Mouse (Mus musculus): ENCODE measurements at regions not wholly inside any gene's neighbourhood (a gene's known extent, or its start where the extent isn't known, plus 50 kb on each side); places are given as distances from the start of the nearest gene placed in this dataset.

- Histone ChIP-seq H3K9ac (ENCODE audit: low read length) (no peak overlapping the region), H3K4me1 (ENCODE audit: control insufficient read depth in 2 of 2, insufficient read depth in 2 of 2, low read length in 2 of 2) (no peaks in the 10 kb centered on the region), H3K4me3 (ENCODE audit: control insufficient read depth in 1 of 2, insufficient read depth in 1 of 2, low read depth in 1 of 2, low read length in 2 of 2) (no peak overlapping the region), H3K27me3 (ENCODE audit: control insufficient read depth, insufficient read depth, low read length) (no peaks in the 10 kb centered on the region), H3K9me3 (ENCODE audit: control insufficient read depth, low read length) (no peaks in the 10 kb centered on the region), H3K36me3 (ENCODE audit: control insufficient read depth, insufficient read depth, low read length) (no peaks in the 10 kb centered on the region), H3K4me2 (ENCODE audit: low read length) (no peak overlapping the region), H3K27ac (replicated peaks in 1 of 2; ENCODE audit: control insufficient read depth in 1 of 2, insufficient read depth in 1 of 2, low read depth in 2 of 2, low read length in 2 of 2) (no peak overlapping the region)
- ATAC-seq (ENCODE audit: insufficient number of reproducible peaks, insufficient read depth, low FRiP score, low read depth), result no peak
- whole genome bisulfite sequencing, result 54% methylated on average over 9 of the region's 9 CpGs
Measured at GRCm38 (mm10) chr10:67607297-67608032, 58.7 kb upstream of the Ado start.

DNA sequence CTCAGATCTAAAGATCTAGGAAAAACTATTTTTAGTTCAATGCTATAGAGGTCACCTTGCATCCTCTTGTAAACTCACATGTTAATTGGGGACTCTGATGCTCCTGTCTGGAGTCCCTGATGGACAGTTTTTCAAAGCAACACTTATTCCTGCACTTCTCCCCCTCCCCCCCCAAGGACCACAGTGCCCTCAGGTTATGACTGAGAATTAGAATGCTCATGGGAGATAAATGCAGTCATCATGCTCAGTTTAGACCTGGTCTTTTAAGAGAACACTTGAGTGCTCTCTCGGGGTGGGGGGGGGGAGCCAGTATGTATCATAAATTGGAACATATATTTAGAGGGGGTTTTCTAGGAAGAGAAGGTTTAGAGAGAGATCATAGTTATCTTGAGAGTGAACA lies 58.0 kb upstream of the Ado start:
- Histone ChIP-seq H3K4me3 (ENCODE audit: control insufficient read depth in 1 of 2, insufficient read depth in 1 of 2, low read depth in 1 of 2, low read length in 2 of 2) (no peak overlapping the region), H3K4me1 (ENCODE audit: control insufficient read depth in 2 of 2, insufficient read depth in 2 of 2, low read length in 2 of 2) (no peaks in the 10 kb centered on the region), H3K9ac (ENCODE audit: low read length) (no peak overlapping the region), H3K27ac (replicated peaks in 1 of 2; ENCODE audit: control insufficient read depth in 1 of 2, insufficient read depth in 1 of 2, low read depth in 2 of 2, low read length in 2 of 2) (no peak overlapping the region), H3K9me3 (ENCODE audit: control insufficient read depth, low read length) (no peaks in the 10 kb centered on the region), H3K4me2 (ENCODE audit: low read length) (no peak overlapping the region), H3K36me3 (ENCODE audit: control insufficient read depth, insufficient read depth, low read length) (no peaks in the 10 kb centered on the region), H3K27me3 (ENCODE audit: control insufficient read depth, insufficient read depth, low read length) (no peaks in the 10 kb centered on the region)
- WGBS, result 63% methylated on average over 1 of the region's 1 CpGs
- no peak for ATAC-seq (ENCODE audit: insufficient number of reproducible peaks, insufficient read depth, low FRiP score, low read depth)

DNA sequence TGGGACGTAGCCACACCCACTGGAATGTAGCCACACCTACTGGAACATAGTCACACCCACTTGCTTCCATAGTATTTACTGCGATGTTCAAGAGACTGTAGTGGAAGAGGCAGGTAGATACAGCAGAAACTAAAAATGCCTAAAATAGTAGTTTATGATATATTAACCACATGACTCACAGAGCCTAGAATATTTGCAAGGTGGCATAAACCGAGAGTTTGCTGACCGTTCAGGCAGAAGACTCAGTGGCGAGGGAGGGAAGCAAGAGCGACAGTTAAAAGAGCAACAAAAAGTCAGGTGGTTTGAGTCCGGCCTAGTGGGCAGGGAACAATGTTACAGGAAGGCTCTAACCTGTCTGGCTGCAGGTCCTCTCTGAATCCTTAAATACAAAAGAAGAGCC lies 50.6 kb upstream of the Ado start:
- Histone ChIP-seq H3K9me3 (ENCODE audit: control insufficient read depth, low read length) (no peaks in the 10 kb centered on the region), H3K4me2 (ENCODE audit: low read length) (no peak overlapping the region), H3K27ac (replicated peaks in 1 of 2; ENCODE audit: control insufficient read depth in 1 of 2, insufficient read depth in 1 of 2, low read depth in 2 of 2, low read length in 2 of 2) (no peak overlapping the region), H3K27me3 (ENCODE audit: control insufficient read depth, insufficient read depth, low read length) (no peaks in the 10 kb centered on the region), H3K4me1 (ENCODE audit: control insufficient read depth in 2 of 2, insufficient read depth in 2 of 2, low read length in 2 of 2) (peaks cover 0 to 5% of the 10 kb centered on the region in 2 experiments; a peak in 2 of 4 replicates), H3K36me3 (ENCODE audit: control insufficient read depth, insufficient read depth, low read length) (no peaks in the 10 kb centered on the region), H3K4me3 (ENCODE audit: control insufficient read depth in 1 of 2, insufficient read depth in 1 of 2, low read depth in 1 of 2, low read length in 2 of 2) (no peak overlapping the region), H3K9ac (ENCODE audit: low read length) (no peak overlapping the region)
- ATAC-seq (ENCODE audit: insufficient number of reproducible peaks, insufficient read depth, low FRiP score, low read depth), result no peak
- WGBS, result 93% methylated on average over 7 of the region's 7 CpGs

- Histone ChIP-seq H3K9me3 (ENCODE audit: control insufficient read depth, low read length) (no peaks in the 10 kb centered on the region), H3K4me1 (ENCODE audit: control insufficient read depth in 2 of 2, insufficient read depth in 2 of 2, low read length in 2 of 2) (peaks cover 0 to 5% of the 10 kb centered on the region in 2 experiments; a peak in 2 of 4 replicates), H3K27ac (replicated peaks in 1 of 2; ENCODE audit: control insufficient read depth in 1 of 2, insufficient read depth in 1 of 2, low read depth in 2 of 2, low read length in 2 of 2) (no peak overlapping the region), H3K4me3 (ENCODE audit: control insufficient read depth in 1 of 2, insufficient read depth in 1 of 2, low read depth in 1 of 2, low read length in 2 of 2) (no peak overlapping the region), H3K4me2 (ENCODE audit: low read length) (no peak overlapping the region), H3K36me3 (ENCODE audit: control insufficient read depth, insufficient read depth, low read length) (no peaks in the 10 kb centered on the region), H3K27me3 (ENCODE audit: control insufficient read depth, insufficient read depth, low read length) (no peaks in the 10 kb centered on the region), H3K9ac (ENCODE audit: low read length) (no peak overlapping the region)
- 62% methylated on average over 7 of the region's 7 CpGs for WGBS
- no peak for ATAC-seq (ENCODE audit: insufficient number of reproducible peaks, insufficient read depth, low FRiP score, low read depth)
Measured at GRCm38 (mm10) chr10:67598590-67599047, 49.9 kb upstream of the Ado start.
